Mouse (Mus musculus) CD8-positive naive resting alpha-beta T cell, adult 57 days (primary cell): ENCODE results near the gene Gm15140. TPM values are rescaled to one million over a fixed set of nuclear protein-coding genes. Genes with fewer than 3 reads are reported as not detected.

Source experiments
- total RNA-seq: library from RNA; stranded (reverse); gene quantifications from one replicate; pipeline ENCODE4 v1.2.4, GENCODE M21; 2023

Gm15140 gene
- total RNA-seq = not detected

DNA sequence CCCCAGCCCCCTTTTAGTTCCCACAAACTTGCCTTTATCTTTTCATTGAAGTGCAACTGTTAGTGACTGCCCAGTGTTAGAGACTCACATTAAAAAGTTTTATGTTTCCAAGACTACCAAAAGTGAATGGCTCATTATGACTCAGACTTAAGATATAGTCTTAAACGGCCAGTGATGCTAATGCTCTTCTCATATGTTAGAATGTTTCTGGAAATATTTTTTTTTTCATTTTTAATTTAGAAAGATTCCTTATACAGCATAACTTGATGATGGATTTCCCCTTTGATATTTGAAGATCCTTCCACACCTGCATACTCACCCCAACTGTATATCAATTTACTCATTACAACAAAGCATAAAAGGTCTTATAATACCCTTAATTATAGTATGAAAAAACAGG lies at the start of gene Gm15140:
Gene Gm15140 (minus strand): TSS at position 101 of the 400 bp plus-strand sequence.

Other genes starting within 250 kb of the Gm15140 start
- gene Samt1, start 108.0 kb downstream of the Gm15140 start, total RNA-seq = not detected
- gene 4921511M17Rik, start 86.9 kb downstream of the Gm15140 start, total RNA-seq = not detected
- gene Gm10057, start 65.6 kb downstream of the Gm15140 start, total RNA-seq = not detected
- not detected for gene 4930524N10Rik, start 222.7 kb upstream of the Gm15140 start, total RNA-seq